Mouse (Mus musculus): ENCODE data around the gene Tcerg1l. TPM values are rescaled to one million over a fixed set of nuclear protein-coding genes. Genes with fewer than 3 reads are reported as not detected.

Gene Tcerg1l
- total RNA-seq, 2 experiments from 2014 or later: not detected

GRCm38 (mm10) chr7:138373530-138373929 lies 24.0 kb downstream of the Tcerg1l start:
- intact Hi-C loops (cut with DNase I): no loop called here
- DNase-seq (ENCODE audit: low spot score): no peak

DNA sequence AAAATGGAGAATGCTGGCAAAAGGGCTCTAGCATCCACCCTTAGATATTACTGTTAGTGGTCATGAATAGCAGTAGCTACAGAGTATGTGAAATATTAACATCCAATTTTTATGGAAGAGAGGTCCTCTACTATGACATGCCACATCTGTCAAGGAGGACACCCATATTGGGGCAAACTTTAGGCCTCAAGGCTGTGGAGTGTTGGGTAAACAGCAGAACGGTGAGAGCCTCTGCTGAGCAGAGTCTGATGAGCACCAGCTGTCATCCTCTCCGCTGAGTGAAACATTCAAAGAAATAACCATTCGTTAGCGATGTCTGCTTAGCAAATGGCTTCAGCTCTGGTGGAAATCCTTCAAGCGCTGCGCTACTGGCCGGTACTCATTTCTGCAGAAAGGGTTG lies 30.0 kb downstream of the Tcerg1l start:
- intact Hi-C loops (cut with DNase I): no loop called here
- no peak for DNase-seq (ENCODE audit: low spot score)

GRCm38 (mm10) chr7:138365519-138365918 lies 32.0 kb downstream of the Tcerg1l start:
- intact Hi-C loops (cut with DNase I): no loop called here
- no peak for DNase-seq (ENCODE audit: low spot score)

GRCm38 (mm10) chr7:138357475-138357874 lies 40.1 kb downstream of the Tcerg1l start:
- no peak for DNase-seq (ENCODE audit: low spot score)
- intact Hi-C loops (cut with DNase I): no loop called here

DNA sequence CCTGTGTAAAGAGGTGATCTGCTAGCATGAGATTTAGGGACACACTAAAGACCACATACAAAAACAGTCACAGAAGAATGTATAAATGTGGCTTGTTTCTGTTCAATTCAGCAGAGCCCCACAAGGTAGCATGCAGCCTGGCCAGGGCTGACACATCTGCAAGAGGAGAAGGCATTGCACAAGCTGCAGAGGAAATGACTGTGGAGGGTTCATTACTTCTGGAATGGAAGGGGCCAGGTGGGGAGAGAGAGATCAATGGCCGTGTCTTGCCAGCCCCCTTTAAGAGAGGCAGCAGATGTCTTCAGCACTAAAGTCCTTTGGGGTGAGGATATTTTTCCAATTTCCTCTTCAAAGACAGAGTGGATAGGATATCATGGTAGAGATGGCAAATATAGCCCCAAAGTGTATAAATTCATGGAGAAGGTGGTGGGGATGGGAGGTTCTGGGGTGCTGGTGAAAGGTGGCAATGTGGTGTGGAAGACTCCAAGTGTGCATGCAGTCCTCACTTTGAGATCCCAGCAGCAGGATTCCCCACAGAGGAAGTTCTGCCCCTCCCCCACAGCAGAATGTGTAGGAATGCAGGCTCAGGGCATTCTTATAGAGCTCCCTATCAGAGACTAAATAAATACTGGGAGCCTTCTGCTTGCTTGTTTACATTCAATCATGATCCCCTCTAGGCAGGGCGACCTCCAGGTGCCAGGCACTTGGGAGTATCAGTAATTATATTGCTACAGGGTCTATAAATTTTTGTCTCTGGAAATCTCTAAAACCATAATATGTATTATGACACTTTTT lies 40.7 kb downstream of the Tcerg1l start:
- DNase-seq (ENCODE audit: low spot score): no peak
- intact Hi-C loops (cut with DNase I): no loop called here

DNA sequence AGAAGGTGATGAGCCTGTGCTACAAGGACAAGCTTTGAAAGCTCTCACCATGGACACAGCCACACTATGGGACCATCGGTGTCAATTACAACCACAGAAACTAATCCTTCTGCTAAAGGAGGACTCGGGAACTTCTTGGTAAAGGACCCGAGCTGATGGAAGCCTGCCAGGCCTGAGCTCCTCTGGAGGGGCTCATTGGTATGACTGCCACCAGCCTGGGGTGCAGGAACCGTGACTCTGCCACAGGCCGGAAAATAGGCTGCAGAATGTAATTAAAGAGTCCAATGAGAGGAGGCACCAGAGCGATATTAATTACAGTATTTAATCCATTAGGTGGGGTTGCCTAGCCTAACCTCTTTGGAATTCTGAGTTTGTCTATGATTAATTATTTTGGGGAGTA lies 52.1 kb downstream of the Tcerg1l start:
- no peak for DNase-seq (ENCODE audit: low spot score)
- intact Hi-C loops (cut with DNase I): no loop called here

DNA sequence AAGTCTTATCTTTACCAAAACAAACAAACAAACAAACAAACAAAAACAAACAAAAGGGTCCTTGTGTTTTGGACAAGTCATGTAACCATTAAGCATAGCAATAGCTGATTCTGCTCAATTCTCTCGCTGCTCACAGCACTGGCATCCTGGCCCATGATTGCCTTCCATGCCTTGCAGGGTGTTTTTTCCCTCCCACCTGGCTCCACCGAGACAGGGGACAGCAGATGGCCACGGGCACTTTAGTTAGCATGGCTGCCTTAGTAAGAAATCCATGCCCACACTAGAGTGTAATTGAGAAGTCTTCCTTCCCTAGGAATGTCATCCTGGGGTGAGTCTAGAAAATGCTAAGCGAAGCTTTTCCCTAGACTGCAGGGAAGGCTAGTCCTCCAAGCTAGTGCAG lies 59.1 kb downstream of the Tcerg1l start:
- intact Hi-C loops (cut with DNase I): no loop called here

DNA sequence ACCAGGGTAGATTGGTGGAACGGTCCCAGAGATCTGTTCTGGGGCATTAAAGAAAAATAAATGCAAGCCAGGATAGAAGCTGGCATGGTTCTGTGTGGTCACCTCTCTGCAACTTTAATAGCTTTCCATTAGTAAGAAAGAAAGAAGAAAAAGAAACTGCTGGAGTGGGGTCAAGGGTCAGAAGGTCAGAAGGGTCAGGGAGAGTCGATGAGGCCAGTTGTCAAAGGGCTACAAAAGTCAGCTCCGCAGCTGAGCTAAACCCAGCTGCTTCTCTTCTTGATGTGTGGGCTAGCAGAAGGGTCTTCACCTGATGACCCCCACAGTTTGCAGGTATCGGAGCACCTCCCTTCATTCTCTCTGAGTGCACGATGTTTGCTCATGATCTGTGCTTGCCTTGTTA lies 59.6 kb downstream of the Tcerg1l start:
- intact Hi-C loops (cut with DNase I): no loop called here
- no peak for DNase-seq (ENCODE audit: low spot score)

More for the DNA sequence above, 59.1 kb downstream of the Tcerg1l start:
- no peak for DNase-seq (ENCODE audit: low spot score)

GRCm38 (mm10) chr7:138332504-138333168 lies 64.9 kb downstream of the Tcerg1l start:
- no peak for DNase-seq (ENCODE audit: low spot score)
- intact Hi-C loops (cut with DNase I): no loop called here

DNA sequence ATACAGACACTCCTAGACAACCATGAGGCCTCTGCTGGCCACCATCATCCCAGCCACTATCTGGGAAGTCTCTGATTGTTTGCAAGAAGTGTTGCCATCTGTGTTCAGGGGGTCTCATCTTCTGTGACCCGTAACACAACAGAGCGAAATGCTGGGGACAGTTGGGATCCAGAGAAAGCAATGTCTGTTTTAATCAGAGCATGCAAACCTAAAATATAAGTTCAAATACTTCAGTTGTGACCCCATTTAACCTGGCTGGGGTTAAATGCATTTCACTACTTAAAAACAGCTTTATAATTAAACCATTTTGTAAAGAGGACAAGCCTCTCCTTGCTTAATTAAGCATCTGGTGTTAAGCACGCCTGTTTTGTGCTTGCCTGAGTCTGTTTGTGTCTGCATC lies 66.3 kb downstream of the Tcerg1l start:
- intact Hi-C loops (cut with DNase I): no loop called here
- DNase-seq (ENCODE audit: low spot score): no peak

- no peak for DNase-seq (ENCODE audit: low spot score)
- intact Hi-C loops (cut with DNase I): no loop called here
Observed at GRCm38 (mm10) chr7:138328637-138329036, 68.9 kb downstream of the Tcerg1l start.

DNA sequence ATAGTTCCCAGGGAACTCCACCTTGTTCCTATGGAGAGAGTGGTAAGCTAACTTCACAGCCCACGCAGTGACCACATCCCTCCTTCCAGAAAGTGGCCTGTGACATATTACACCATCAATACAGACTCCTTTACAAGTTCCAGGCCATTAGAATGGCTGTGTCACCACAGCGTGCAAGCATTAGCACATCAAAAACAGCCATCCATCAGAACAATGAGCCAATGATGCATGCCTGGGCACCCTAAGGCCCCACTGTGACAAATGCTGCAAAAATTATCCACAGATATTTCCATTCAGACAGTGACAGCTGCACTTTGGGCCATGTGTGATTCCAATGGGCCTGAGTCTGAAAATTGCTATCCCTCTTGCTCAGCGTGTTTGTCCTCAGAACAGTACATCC lies 70.8 kb downstream of the Tcerg1l start:
- DNase-seq (ENCODE audit: low spot score): no peak
- intact Hi-C loops (cut with DNase I): no loop called here

DNA sequence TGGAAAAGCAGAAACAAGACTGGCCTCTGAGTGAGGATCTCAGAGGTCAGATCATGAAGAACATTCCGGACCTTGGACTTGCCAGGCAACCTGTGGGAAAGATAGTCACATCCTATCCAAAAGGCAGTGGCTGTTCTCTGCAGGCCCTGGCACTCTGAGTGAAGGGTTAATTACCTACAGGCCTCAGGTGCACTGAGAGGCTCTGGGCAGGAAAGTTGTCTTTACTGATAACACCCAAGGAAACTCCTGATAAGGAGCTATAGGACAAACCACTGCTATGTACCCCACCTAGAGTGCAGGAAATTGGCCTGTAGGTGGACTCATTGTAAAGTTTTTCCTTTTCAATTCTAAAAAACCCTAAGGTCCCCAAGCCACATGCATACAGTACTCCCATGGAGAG lies 83.8 kb downstream of the Tcerg1l start:
- intact Hi-C loops (cut with DNase I): no loop called here
- no peak for DNase-seq (ENCODE audit: low spot score)

- no peak for DNase-seq (ENCODE audit: low spot score)
- intact Hi-C loops (cut with DNase I): no loop called here
Observed at GRCm38 (mm10) chr7:138306126-138306525, 91.4 kb downstream of the Tcerg1l start.

DNA sequence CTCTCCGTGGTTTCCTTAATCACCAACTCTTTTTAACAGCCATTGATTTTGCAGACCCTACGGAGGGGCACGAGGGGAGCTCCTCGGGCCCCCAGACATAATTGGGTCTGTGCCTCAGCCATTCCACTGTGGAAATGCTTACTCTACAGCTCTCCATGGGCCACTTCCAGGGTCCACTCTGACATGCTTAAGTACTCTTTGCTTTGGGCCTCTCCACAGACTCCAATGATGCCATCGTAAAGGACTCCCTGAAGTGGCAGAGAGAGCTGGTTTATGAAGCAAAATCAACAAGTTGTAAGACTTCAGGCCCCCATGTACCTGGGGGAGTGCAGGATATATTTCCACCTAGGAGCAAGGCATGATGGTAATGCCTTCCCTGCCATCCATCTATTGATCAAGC lies 112.7 kb downstream of the Tcerg1l start:
- intact Hi-C loops (cut with DNase I): no loop called here
- DNase-seq (ENCODE audit: low spot score): no peak

DNA sequence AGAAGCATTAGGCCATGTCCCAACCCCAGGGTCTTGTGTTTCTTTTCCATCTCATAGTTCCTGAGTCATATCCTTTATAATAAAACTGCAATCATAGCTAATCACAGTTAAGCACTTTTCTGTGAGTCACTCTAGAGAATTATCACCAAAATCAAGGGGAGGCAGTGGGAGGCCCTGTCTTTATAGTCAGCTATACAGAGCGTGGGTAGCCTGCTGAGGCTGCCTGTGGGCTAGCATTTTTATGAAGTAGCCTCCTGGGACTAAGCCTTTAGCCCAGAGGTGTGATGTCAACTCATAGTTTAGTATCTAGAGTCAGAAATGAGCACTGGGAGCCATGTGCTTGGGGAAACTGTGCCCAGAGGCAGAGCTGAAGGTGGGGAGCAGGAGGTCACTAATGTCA lies 122.3 kb downstream of the Tcerg1l start:
- intact Hi-C loops (cut with DNase I): no loop called here
- no peak for DNase-seq (ENCODE audit: low spot score)

GRCm38 (mm10) chr7:138271328-138271727 lies 126.2 kb downstream of the Tcerg1l start:
- intact Hi-C loops (cut with DNase I): no loop called here
- DNase-seq (ENCODE audit: low spot score): no peak

DNA sequence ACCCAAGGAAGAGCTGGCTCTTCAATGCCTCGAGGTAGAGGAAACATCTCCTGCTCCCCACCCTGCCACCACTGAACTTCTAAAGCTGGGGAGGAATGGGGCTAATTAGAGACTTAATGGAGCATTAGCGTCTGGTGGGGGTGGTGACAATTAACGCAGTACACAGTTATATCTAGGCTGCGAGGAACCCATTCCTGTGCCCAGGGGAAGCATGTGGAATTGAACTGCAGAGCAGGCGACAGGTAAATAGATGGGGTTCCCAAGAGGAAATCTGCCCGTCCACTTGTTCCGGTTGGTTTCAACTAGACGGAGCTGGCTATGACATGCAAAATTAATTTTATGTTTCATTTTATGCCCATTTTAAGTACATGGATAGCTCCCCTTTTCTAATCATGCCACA lies 128.1 kb downstream of the Tcerg1l start:
- DNase-seq (ENCODE audit: low spot score): no peak
- intact Hi-C loops (cut with DNase I): no loop called here

DNA sequence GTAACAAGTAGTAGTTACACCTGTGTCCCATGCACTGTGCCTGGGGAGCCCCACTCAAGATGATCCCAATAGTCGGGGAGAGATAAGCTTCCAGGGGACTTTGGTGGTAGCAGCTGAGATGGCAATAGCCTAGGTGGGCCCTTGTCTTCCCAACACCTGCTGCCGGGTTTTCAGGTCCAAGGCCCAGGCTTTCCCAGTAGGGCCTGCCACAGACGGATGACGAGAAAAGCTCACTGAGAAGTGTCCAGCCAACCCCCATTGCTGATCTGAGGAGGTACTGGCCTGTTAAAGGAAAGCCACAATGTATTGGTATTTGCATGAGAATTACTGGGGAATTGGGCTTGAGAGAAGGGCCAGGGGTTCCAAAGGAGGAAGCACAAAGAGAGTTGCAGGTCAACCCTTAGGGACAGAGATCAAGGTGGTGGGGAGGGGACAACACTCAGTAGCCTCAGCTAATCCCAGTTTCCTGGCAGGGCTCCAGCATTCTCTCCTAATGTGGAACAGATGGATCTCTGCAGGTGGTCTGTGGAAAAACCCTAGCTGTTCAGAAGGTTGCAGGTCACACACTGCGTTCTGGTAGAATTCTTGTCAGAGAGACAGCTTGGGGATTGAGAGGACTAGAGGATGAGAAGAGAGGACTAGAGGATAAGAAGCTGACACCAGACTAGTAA lies 129.4 kb downstream of the Tcerg1l start:
- intact Hi-C loops (cut with DNase I): no loop called here
- DNase-seq (ENCODE audit: low spot score): no peak

DNA sequence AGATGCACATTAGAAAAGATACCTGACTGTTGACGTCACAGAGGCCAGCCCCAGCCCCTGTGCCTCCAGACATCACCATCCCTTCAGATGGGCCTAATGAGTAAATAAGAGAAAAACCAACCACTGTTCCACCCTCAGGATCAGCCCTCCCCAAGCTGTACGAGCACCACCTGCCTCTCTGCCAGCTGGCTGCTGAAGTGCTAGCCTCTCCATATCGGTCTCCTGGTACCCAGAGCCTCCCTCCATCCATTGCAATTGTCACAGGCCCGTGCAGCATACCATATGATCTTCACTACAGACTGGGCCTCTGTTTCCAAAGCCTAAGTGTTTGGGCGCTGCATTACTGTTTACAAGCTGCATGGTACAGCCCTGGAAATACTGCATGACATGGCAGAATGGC lies 148.9 kb downstream of the Tcerg1l start:
- DNase-seq (ENCODE audit: low spot score): no peak
- intact Hi-C loops (cut with DNase I): no loop called here

DNA sequence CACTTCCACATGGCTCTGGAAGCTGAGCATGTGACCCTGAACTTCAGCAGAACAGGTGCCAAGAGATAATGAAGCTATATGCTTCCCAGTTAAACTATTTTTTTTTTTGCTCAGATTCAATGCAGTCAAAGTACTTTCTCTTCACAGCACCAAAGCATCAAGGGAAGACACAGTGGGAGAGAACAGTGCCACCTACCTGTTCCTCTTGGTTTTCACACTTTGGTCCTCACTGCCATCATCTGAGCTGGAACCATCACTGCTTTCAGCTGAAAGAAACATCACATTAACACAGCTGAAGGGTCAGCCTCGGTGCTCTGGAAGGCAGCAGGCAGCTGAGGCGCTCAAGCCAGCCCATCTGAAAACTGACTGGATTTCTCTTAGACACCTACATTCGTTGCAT lies 149.4 kb downstream of the Tcerg1l start:
- intact Hi-C loops (cut with DNase I): no loop called here
- no peak for DNase-seq (ENCODE audit: low spot score)
